Mouse (Mus musculus) brain, embryonic 14.5 days (tissue): ENCODE results near the gene Ttf2.

ENCODE experiments used
- CTCF ChIP-seq: fragments of 200-500 bp; IDR thresholded peaks from 2 replicates; pipeline ENCODE4 v1.5.1; 2012; ENCODE audit warnings: inconsistent platforms, mild to moderate bottlenecking, moderate library complexity, borderline replicate concordance; ENCODE audit not compliant: insufficient read depth, insufficient read length; ENCODE audit errors: extremely low read depth
- POLR2A ChIP-seq: fragments of 200-500 bp; IDR thresholded peaks from 2 replicates; pipeline ENCODE4 v1.6.1; 2012; ENCODE audit warnings: mild to moderate bottlenecking, inconsistent platforms, borderline replicate concordance; ENCODE audit not compliant: poor library complexity, insufficient read depth, insufficient read length, severe bottlenecking; ENCODE audit errors: extremely low read depth

- TF ChIP-seq CTCF (no peak), POLR2A (no peak)
Measured at GRCm38 (mm10) chr3:100951531-100951930, 17.9 kb downstream of the Ttf2 start.
